Mouse (Mus musculus): ENCODE measurements around the gene Gp9.
"Not testable (repeated sequence)": the region's sequence is repeated elsewhere in the genome, so short reads cannot be mapped to it uniquely, and the experiment has no call there.

Gene Gp9

DNA sequence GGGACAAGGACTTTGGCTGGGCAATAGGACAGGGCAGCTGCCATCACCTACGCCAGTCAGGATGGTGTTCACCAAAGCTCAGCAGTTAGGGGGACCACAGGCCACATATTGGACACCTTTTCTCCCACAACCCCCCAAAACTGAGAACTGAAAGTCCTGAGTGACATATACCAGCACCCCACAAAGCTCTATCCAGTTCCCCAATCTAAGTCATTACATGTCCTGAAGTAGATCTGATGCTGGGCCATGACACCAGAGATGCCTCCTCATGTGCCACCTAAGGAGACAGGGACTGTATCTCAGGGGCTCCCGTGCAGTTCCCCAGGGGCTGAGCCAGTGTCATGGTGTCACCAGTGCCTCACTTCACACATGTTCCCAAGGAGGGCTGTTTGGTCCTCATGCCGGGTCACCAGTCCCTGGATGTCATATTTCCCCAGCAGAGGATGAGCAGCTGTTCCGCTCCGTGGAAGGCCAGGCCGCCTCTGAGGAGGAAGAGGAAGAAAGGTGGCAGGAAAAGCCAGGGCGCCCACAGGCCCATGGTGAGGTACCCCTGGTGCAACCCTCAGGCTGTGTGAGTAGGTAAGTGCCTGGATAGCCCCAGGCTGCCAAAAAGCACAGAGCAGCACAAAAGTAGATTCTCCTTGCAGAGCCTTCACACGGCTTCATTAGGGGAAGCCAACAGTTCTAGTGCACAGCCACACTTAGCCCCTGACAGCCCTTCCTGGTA, 27.5 kb upstream of the Gp9 start:
- DNase-seq (ENCODE audit: low spot score) = no peak

GRCm38 (mm10) chr6:87751574-87751973, 26.3 kb upstream of the Gp9 start:
- no peak for DNase-seq (ENCODE audit: low spot score)

DNA sequence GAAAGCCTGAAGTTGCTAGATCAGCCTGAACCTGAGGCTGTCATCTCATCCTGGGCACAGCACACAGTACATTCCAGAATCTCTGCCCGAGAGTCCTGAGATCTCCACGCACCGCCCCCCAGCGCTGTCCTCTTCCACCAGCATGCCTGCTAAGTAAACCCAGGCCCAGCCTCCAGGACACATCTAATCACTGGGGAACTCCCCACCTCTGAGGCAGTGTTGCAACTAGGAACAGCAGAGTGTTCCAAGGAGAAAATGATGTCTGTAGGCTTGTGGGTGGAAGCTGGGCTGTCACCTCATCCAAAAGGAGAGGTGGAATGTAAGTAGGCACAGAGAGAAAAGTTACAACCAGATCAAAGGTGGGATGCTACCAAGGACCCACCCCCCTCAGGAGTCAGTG, 22.7 kb upstream of the Gp9 start:
- DNase-seq (ENCODE audit: low spot score) = no peak

DNA sequence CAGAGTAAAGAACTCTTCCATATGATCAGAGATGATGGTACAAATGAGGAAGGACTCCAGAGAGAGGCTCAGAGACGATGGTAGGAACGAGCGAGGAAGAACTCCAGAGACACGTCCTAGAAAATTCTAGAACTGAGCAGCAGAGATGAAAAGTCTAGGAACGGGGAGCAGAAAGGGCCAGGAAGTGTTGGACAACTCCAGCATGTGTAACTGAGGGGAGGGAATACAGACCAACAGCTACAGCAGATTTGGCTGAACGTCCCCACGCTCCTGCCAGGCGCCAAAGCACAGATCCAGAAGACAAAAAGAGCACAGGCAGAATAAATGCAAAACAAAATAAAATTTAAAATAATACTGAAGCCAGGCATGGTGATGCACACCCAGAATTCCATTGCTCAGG, 21.0 kb upstream of the Gp9 start:
- no peak for DNase-seq (ENCODE audit: low spot score)

GRCm38 (mm10) chr6:87759404-87759803, 18.5 kb upstream of the Gp9 start:
- no peak for DNase-seq (ENCODE audit: low spot score)

DNA sequence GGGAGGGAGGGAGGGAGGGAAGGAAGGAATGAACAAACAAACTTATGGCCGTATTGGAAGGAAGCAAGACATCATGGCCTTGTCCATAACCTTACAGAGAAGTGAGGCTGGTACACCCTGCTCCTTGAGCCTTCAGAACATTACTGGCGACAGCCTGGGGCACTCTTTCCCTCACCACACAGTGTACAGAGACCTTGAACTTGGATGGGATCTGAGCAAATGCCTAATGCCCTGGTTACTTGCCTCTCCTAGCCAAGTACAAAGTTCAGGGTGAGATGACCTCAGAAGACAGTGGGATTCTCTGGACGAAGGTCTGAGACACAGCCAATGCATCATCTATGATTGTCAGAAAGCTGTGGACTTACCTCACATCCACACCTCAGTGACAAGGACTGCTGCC, 18.0 kb upstream of the Gp9 start:
- no peak for DNase-seq (ENCODE audit: low spot score)

GRCm38 (mm10) chr6:87762161-87762560, 15.7 kb upstream of the Gp9 start:
- DNase-seq (ENCODE audit: low spot score) = no peak

GRCm38 (mm10) chr6:87763376-87764280, 14.2 kb upstream of the Gp9 start:
- DNase-seq (ENCODE audit: low spot score) = peak; percentile 75

DNA sequence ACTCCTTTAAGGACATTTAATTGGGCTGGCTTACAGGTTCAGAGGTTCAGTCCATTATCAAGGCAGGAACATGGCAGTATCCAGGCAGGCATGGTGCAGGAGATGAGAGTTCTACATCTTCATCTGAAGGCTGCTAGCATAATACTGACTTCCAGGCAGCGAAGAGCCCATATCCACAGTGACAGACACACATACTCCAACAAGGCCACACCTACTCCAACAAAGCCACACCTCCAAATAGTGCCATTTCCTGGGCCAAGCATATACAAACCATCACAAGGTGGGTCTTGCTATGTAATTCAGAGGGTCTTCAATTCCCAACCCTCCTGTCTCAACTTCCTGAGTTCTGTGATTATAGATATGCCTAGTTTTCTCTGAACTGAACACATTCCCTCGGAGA, 13.6 kb upstream of the Gp9 start:
- not testable (repeated sequence) for DNase-seq (ENCODE audit: low spot score)

- DNase-seq (ENCODE audit: low spot score) = no peak
Observed at GRCm38 (mm10) chr6:87770626-87771025, 7.2 kb upstream of the Gp9 start.

DNA sequence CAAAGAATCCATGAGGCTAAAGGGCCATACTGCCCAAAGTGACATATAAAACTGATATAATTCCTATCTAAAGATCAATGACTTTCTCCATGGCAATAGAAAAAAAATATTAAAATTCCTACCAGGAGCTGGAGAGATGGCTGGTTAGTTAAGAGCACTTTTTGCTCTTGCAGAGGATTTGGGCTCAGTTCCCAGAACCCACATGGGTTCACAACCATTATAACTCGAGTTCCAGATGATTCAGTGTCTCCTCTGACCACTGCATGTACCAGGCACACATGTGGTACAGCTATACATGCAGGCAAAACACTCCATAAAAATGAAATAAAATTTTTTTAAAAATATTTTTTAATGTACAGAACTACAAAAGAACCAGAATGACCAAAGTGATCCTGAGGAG, 3.4 kb upstream of the Gp9 start:
- no peak for DNase-seq (ENCODE audit: low spot score)

- DNase-seq (ENCODE audit: low spot score) = no peak
Observed at GRCm38 (mm10) chr6:87774909-87775308, 3.0 kb upstream of the Gp9 start.

DNA sequence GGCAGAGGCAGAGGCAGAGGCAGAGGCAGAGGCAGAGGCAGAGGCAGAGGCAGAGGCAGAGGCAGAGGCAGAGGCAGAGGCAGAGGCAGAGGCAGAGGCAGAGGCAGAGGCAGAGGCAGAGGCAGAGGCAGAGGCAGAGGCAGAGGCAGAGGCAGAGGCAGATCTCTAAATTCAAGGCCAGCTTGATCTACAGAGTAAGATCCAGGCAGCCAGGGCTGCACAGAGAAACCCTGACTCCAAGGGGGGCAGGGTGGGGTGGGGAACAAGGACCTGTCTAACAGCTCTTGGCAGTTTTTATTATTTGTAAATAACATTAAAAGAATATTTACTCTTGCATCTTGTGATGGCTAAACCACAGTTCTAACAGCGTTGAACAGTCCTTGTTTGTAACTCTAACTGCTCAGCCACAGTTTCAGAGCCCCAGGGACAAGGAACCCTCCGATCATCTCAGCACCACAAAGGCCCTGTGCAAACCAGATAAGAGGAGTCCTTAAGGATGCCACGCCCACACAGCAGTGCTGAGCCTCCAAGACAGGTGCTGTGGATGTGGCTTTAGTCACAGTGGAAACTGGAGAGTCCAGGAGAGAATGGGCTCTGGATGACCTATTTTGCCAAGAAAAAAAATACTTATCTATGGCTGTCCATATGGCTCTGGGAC, 2.2 kb upstream of the Gp9 start:
- peak; percentile 94 for DNase-seq (ENCODE audit: low spot score)

DNA sequence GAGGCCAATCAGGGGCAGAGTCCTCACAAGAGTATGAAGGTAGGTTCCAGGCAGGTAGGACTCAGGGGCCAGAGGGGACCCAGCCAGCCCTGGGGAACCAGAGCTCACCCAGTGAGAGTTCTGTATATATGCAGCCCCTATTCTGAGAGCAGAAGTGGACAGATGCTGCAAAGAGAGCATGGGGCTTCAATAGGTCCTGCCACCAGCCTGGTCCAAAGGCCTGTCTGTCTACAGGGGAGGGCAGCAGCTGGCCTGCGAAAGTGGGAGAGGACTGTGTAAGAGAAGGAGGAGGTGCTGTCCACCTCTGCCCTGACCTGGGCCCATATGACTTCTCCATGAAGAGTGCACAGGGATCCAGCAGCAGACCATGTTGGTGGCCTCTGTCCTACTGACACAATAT, 1.2 kb upstream of the Gp9 start:
- no peak for DNase-seq (ENCODE audit: low spot score)

DNA sequence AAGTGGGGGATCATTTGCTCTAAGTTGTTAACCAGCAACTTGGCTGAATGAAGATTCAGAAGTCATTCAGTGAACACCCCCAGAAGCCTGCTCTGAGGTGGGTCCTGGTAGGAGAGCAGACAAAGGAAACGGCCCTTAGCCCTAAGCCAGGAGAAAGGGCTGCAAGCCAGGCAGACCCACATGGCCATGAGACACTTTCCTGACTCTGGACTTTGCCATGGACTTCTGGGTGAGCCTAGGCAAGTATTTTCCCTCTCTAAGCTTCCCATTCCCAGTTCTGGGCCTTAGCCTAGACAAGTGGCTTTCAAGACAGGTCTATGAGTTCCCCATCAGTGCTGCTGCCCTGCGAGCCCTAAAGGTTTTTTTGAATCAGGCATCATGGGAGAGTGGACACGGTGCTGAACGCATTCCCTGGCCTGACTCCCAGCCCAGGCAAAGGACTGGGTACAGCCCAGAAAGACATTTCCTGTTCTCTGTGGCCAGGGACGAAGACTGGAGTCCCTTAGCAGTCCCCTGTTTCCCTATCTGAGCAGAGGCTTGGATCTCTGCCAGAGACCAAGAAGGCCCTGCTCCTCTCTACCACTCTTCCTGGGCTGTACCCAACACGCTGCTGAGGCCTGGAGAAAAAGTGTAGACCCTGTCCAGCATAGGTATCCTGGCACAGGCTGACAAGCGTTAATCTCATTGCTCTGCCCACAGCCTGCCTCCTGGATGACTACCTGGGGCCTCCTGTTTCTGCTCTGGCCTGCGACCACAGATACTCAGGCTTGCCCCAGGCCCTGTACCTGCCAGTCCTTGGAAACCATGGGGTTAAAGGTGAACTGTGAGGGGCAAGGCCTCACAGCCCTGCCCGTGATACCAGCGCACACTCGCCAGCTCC, 662 bp downstream of the Gp9 start:
- DNase-seq (ENCODE audit: low spot score) = no peak

GRCm38 (mm10) chr6:87779174-87780165, 1.6 kb downstream of the Gp9 start:
- DNase-seq (ENCODE audit: low spot score) = no peak

DNA sequence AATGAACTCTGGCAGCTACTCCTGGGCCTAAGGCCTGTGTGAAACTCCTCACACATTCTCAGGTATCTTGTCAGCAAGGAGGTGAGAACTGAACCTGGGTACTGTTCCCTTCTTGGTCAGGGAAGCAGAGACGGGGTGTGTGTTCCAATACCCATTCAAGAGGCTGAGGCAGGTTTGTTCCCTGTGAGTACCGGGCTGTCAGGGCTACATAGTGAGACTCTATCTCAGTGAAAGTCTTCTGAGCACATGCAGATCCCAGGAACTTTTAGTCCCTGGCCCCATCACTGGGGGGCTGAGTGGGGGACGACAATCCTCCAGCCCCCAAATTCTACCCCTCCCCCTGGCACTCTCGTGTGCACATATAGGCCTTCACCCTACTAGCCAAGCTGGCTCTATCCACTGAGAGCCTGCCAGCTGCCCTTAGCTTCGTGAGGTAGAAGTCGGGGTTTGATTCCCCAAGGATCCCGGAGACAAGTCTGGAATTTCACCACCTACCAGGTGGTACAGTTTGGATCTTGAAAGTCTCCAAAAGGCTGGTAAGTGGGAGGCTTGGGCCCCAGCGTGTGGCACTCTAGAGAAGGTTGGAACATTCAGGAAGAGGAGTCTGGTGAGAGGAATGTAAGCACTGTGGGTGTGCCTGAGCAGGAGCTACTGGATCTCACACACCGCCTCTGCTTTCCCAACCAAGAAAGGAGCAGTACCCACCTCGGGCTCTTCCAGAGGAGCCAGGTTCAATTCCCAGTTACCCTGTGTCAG, 2.9 kb downstream of the Gp9 start:
- DNase-seq (ENCODE audit: low spot score) = no peak

GRCm38 (mm10) chr6:87784033-87784432, 6.2 kb downstream of the Gp9 start:
- no peak for DNase-seq (ENCODE audit: low spot score)

DNA sequence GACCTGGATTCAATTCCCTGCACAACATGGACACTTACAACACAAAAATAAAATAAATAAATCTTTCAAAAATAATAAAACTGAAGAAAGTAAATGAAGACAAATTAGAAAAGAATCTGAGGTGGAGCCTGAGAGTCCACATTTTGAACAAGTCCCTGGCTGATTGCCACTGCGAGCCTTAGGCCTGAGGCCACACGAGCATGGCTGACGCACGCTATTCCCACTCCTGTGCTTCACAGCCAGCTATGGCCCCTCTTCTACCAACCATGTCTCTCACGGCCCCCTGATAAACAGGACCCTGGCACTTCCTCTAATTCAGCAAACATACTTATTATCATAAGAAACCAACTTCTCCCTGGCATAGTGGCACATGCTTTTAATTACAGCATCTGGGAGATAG, 8.7 kb downstream of the Gp9 start:
- DNase-seq (ENCODE audit: low spot score) = no peak

Measured in c-Kit-positive CD71-positive TER-119-positive erythroid progenitor cells, embryonic 14.5 days (primary cell).